Mouse (Mus musculus): ENCODE measurements at regions not wholly inside any gene's neighbourhood (a gene's known extent, or its start where the extent isn't known, plus 50 kb on each side); places are given as distances from the start of the nearest gene placed in this dataset.
A peak's percentile ranks its signal among the peaks of the same experiment; 100 is the strongest.

DNA sequence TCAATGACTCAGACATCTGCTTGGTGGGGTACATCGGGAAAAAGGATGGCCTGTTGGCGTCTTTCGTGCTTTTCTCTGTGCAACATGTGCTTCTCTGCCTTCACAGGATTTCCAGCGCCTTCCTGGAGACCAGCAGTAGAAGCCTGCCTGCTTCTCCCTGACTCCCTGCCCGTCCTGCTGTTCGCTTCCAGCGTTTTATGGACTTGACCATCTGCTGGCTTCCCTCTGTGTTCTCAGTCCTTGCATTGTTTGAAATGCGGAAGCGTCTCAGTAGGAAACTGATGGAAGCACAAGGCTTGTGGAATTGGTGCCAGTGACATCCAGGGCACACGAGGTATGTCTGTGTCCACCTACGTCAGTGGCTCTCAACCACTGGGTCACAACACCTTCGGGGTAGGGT is 143.7 kb downstream of the Trim33 start:
- H3K36me3 ChIP-seq (ENCODE audit: control insufficient read depth, insufficient read depth, low read length) = no peaks in the 10 kb centered on the region
- no peak overlapping the region for H3K27ac ChIP-seq (ENCODE audit: low read depth, low read length)
- 90% methylated on average over 12 of the region's 12 CpGs for WGBS
- no peak overlapping the region for H3K9ac ChIP-seq (ENCODE audit: low read length)
- H3K4me3 ChIP-seq (ENCODE audit: low read depth, low read length) = no peak overlapping the region
- no peaks in the 10 kb centered on the region for H3K27me3 ChIP-seq (ENCODE audit: control insufficient read depth, insufficient read depth, low read length)
- peaks cover 2% of the 10 kb centered on the region; the same call in 1 of the 2 replicates for H3K4me1 ChIP-seq (replicated peaks; ENCODE audit: control insufficient read depth, insufficient read depth, low read length)
- no peak for ATAC-seq (replicated peaks; ENCODE audit: low FRiP score)
- DNase-seq (ENCODE audit: low spot score) = no peak
- H3K9me3 ChIP-seq (ENCODE audit: control insufficient read depth, low read length) = no peaks in the 10 kb centered on the region
- no peak overlapping the region for H3K4me2 ChIP-seq (ENCODE audit: low read depth, low read length, severe bottlenecking)

DNA sequence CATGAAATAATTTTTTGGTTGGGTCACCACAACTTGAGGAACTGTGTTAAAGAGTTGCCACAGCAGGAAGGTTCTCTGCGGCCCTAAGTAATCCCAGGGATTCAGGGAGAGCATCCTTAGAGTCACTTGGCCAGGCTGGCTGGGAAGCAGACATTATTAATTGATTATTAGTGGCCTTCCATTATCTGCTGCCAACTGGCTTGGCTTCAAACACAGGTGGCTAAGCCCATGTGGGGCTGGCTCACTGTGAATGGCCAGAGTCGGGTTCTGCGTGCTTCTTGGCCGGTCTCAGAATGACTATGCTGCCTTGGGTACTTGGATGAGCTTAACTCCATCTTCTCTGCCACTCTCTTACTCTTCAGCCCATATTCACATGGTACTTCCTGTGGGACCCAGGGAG is 144.2 kb downstream of the Trim33 start:
- ATAC-seq (replicated peaks; ENCODE audit: low FRiP score) (no peak), DNase-seq (ENCODE audit: low spot score) (no peak)
- Histone ChIP-seq H3K9me3 (ENCODE audit: control insufficient read depth, low read length) (no peaks in the 10 kb centered on the region), H3K9ac (ENCODE audit: low read length) (no peak overlapping the region), H3K4me2 (ENCODE audit: low read depth, low read length, severe bottlenecking) (no peak overlapping the region), H3K4me1 (replicated peaks; ENCODE audit: control insufficient read depth, insufficient read depth, low read length) (peaks cover 2% of the 10 kb centered on the region; the same call in 1 of the 2 replicates), H3K4me3 (ENCODE audit: low read depth, low read length) (no peak overlapping the region), H3K27me3 (ENCODE audit: control insufficient read depth, insufficient read depth, low read length) (no peaks in the 10 kb centered on the region), H3K27ac (ENCODE audit: low read depth, low read length) (no peak overlapping the region), H3K36me3 (ENCODE audit: control insufficient read depth, insufficient read depth, low read length) (no peaks in the 10 kb centered on the region)
- WGBS = 92% methylated on average over 4 of the region's 4 CpGs

DNA sequence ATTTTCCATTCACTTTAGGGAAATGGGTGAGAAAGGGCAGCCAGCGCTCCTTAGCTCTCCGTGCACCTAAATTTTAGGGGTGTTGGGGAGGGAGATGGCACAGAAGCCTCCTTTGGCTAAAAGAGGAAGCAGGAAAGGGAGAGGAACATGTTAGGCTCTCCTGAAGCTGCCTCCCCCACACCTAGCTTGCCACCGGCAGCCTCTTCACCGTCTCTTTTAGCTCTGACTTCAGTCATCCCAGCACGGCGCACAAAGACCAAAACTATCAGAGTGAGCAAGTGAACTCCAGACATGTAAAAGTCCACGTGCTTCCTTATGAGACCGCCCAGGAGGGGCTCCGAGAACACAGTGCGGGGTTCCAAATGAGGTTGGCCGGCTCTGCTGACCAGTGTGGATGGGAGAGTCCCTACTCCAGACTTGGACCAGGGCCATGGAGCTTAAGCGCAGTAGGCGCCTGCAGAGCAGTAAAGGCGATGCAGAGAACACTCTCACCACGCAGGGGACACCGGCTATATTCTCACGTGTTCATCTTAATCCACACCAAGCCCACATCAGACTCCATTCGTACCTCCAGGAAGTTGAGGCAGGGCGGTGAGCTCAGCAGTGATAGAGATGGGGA is 146.8 kb downstream of the Trim33 start:
- WGBS = 91% methylated on average over 19 of the region's 19 CpGs
- no peak overlapping the region for H3K9ac ChIP-seq (ENCODE audit: low read length)
- no peaks in the 10 kb centered on the region; the same call in 1 of the 2 replicates for H3K4me1 ChIP-seq (replicated peaks; ENCODE audit: control insufficient read depth, insufficient read depth, low read length)
- DNase-seq (ENCODE audit: low spot score) (no peak), ATAC-seq (replicated peaks; ENCODE audit: low FRiP score) (no peak)
- no peak overlapping the region for H3K27ac ChIP-seq (ENCODE audit: low read depth, low read length)
- no peaks in the 10 kb centered on the region for H3K9me3 ChIP-seq (ENCODE audit: control insufficient read depth, low read length)
- no peaks in the 10 kb centered on the region for H3K27me3 ChIP-seq (ENCODE audit: control insufficient read depth, insufficient read depth, low read length)
- H3K4me3 ChIP-seq (ENCODE audit: low read depth, low read length) = no peak overlapping the region
- no peaks in the 10 kb centered on the region for H3K36me3 ChIP-seq (ENCODE audit: control insufficient read depth, insufficient read depth, low read length)
- no peak overlapping the region for H3K4me2 ChIP-seq (ENCODE audit: low read depth, low read length, severe bottlenecking)

DNA sequence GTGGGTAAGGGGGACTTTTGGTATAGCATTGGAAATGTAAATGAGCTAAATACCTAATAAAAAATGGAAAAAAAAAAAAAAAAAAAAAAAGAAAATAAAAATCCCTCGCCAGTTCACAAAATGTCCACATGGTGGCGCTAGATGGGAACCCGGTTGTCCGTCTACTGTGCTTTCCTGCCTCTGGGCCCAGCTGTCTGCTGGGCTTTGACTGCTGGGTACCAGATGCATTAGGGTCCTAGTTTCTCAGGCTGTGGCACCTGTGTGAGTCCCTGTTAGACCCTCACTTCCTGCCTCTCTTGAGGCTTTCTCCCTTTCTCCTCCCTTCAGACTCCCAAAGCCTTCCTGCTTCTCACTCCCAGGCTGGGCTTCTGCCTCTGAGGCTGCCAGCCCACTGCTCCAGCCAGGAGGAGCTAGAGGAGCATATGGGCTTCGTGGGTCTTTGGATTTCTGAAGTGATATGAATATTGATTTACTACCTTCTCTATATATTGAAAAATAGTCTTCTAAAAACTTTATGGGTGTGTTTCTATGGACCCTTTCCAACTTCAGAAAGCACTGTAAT is 145.7 kb upstream of the Syt6 start:
- no peak overlapping the region for H3K4me2 ChIP-seq (ENCODE audit: low read depth, low read length, severe bottlenecking)
- H3K4me3 ChIP-seq (ENCODE audit: low read depth, low read length) = no peak overlapping the region
- H3K9ac ChIP-seq (ENCODE audit: low read length) = no peak overlapping the region
- no peaks in the 10 kb centered on the region for H3K36me3 ChIP-seq (ENCODE audit: control insufficient read depth, insufficient read depth, low read length)
- ATAC-seq (replicated peaks; ENCODE audit: low FRiP score) (no peak), DNase-seq (ENCODE audit: low spot score) (no peak)
- H3K9me3 ChIP-seq (ENCODE audit: control insufficient read depth, low read length) = no peaks in the 10 kb centered on the region
- H3K27me3 ChIP-seq (ENCODE audit: control insufficient read depth, insufficient read depth, low read length) = no peaks in the 10 kb centered on the region
- WGBS = 20% methylated on average over 5 of the region's 5 CpGs
- H3K27ac ChIP-seq (ENCODE audit: low read depth, low read length) = no peak overlapping the region
- H3K4me1 ChIP-seq (replicated peaks; ENCODE audit: control insufficient read depth, insufficient read depth, low read length) = no peaks in the 10 kb centered on the region

DNA sequence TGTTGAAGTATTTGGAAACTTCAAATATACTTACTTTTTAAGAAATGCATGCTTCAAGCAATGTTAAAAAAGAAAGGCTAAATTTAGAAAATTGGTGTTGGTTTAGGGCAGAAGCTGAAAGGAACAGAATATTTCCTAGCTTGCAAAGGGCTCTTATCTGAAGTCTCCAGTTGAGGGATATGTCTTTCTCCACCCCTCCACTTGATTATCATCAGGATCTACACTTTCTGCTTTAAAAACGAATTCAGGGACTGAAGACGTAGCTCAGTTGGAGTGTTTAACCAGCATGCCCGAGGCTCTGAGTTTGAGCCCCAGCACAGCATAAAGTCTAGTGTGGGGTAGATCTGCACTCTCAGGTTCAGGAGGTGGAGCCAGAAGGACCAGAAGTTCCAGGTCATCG is 144.9 kb upstream of the Syt6 start:
- 80% methylated on average over 4 of the region's 4 CpGs for WGBS
- Histone ChIP-seq H3K9ac (ENCODE audit: low read length) (no peak overlapping the region), H3K9me3 (ENCODE audit: control insufficient read depth, low read length) (no peaks in the 10 kb centered on the region), H3K4me2 (ENCODE audit: low read depth, low read length, severe bottlenecking) (no peak overlapping the region), H3K27ac (ENCODE audit: low read depth, low read length) (no peak overlapping the region), H3K4me1 (replicated peaks; ENCODE audit: control insufficient read depth, insufficient read depth, low read length) (no peaks in the 10 kb centered on the region), H3K36me3 (ENCODE audit: control insufficient read depth, insufficient read depth, low read length) (no peaks in the 10 kb centered on the region), H3K27me3 (ENCODE audit: control insufficient read depth, insufficient read depth, low read length) (no peaks in the 10 kb centered on the region), H3K4me3 (ENCODE audit: low read depth, low read length) (no peak overlapping the region)
- DNase-seq (ENCODE audit: low spot score) (no peak), ATAC-seq (replicated peaks; ENCODE audit: low FRiP score) (no peak)

DNA sequence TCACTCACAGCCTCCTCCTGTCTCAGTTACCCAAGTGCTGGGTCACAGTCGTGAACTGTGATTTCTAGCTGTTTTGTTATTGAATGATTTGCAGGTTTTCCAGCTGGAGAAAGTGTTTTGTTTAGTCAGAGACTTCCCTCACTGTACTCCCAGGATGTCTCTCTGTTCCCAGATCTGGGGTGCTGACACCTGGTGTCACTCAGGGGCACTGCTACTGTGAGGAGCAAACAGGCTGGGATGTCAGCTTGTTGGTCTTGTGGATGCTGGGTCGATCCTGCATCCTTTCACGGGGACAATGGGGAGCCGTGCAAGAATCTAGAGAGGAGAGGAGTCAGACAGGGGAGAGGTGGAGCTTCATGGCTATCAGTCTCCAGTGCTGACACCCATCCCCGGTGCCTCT is 142.8 kb upstream of the Syt6 start:
- H3K27me3 ChIP-seq (ENCODE audit: control insufficient read depth, insufficient read depth, low read length) = no peaks in the 10 kb centered on the region
- no peak overlapping the region for H3K4me2 ChIP-seq (ENCODE audit: low read depth, low read length, severe bottlenecking)
- ATAC-seq (replicated peaks; ENCODE audit: low FRiP score) (no peak), DNase-seq (ENCODE audit: low spot score) (no peak)
- no peak overlapping the region for H3K9ac ChIP-seq (ENCODE audit: low read length)
- 49% methylated on average over 5 of the region's 5 CpGs for WGBS
- H3K27ac ChIP-seq (ENCODE audit: low read depth, low read length) = no peak overlapping the region
- H3K4me3 ChIP-seq (ENCODE audit: low read depth, low read length) = no peak overlapping the region
- no peaks in the 10 kb centered on the region for H3K36me3 ChIP-seq (ENCODE audit: control insufficient read depth, insufficient read depth, low read length)
- no peaks in the 10 kb centered on the region for H3K4me1 ChIP-seq (replicated peaks; ENCODE audit: control insufficient read depth, insufficient read depth, low read length)
- H3K9me3 ChIP-seq (ENCODE audit: control insufficient read depth, low read length) = no peaks in the 10 kb centered on the region

DNA sequence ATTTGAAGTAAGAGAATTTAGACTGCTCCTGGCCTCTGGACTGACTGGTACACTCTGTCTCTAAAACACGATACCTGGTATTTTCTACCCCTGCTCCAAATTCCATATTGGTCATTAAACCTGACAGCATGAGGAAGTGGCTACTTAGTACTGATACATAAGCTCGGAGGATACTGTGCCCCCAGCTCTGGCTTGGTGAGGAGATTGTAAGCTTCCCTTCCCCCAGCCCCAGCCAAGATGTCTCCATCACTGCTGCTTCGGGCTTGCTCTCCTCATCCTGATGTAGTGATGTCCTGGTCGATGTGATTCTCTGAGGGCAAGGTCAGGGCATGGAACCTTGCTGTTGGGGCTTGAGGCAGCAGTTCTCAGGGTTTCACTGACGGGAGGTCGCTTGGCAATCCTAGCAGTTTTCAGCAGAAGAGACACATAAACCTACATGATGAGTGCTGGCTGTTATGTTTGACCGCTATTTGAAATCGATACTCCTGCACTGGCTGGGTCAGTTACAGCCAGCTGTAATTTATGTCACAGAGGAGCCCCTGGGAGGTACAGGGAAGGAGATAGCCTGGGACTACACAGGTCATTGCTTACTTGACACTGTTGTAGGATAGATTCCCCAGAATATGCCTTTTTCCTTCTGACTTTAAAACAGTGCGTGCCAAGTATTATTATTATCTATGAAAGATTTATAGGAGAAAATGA is 138.0 kb upstream of the Syt6 start:
- ATAC-seq (replicated peaks; ENCODE audit: low FRiP score) = no peak

DNA sequence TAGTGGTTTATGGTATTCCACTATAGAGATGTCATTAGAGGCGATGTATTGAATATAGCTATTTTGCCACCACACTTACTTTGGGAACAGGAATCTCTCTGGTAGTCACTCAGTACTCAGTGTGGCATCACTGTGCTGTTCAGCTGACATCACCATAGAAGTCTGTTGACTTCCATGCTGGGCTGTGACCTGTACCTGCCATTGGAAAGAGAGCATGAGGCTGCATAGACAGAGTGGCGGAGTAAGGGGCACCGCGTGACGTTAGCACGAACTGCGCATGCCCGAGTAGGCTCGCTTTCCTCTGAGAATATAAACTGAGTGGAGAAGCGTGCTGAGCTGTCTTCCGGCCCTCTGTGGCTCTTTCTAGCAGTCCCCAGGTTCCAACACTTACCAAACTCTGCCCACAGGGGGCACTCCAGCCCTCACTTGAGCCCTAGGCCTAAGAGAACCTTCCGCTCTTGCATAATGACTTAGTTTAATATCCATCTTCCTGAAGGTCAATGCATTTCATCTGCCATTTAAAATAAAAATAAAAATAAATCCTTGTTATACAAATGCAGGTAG is 136.2 kb upstream of the Syt6 start:
- Histone ChIP-seq H3K4me3 (ENCODE audit: low read depth, low read length) (no peak overlapping the region), H3K36me3 (ENCODE audit: control insufficient read depth, insufficient read depth, low read length) (no peaks in the 10 kb centered on the region), H3K27me3 (ENCODE audit: control insufficient read depth, insufficient read depth, low read length) (no peaks in the 10 kb centered on the region), H3K4me1 (replicated peaks; ENCODE audit: control insufficient read depth, insufficient read depth, low read length) (no peaks in the 10 kb centered on the region), H3K4me2 (ENCODE audit: low read depth, low read length, severe bottlenecking) (no peak overlapping the region), H3K9me3 (ENCODE audit: control insufficient read depth, low read length) (no peaks in the 10 kb centered on the region), H3K27ac (ENCODE audit: low read depth, low read length) (no peak overlapping the region), H3K9ac (ENCODE audit: low read length) (no peak overlapping the region)
- DNase-seq (ENCODE audit: low spot score) (peak; percentile 74), ATAC-seq (replicated peaks; ENCODE audit: low FRiP score) (no peak)
- WGBS = 46% methylated on average over 12 of the region's 12 CpGs

More for the DNA sequence above, 138.0 kb upstream of the Syt6 start:
- 85% methylated on average over 9 of the region's 9 CpGs for WGBS
- H3K4me2 ChIP-seq (ENCODE audit: low read depth, low read length, severe bottlenecking) = no peak overlapping the region
- DNase-seq (ENCODE audit: low spot score) = no peak
- H3K9me3 ChIP-seq (ENCODE audit: control insufficient read depth, low read length) = no peaks in the 10 kb centered on the region
- H3K4me1 ChIP-seq (replicated peaks; ENCODE audit: control insufficient read depth, insufficient read depth, low read length) = no peaks in the 10 kb centered on the region
- H3K27me3 ChIP-seq (ENCODE audit: control insufficient read depth, insufficient read depth, low read length) = no peaks in the 10 kb centered on the region
- H3K4me3 ChIP-seq (ENCODE audit: low read depth, low read length) = no peak overlapping the region
- no peak overlapping the region for H3K27ac ChIP-seq (ENCODE audit: low read depth, low read length)
- no peak overlapping the region for H3K9ac ChIP-seq (ENCODE audit: low read length)
- H3K36me3 ChIP-seq (ENCODE audit: control insufficient read depth, insufficient read depth, low read length) = no peaks in the 10 kb centered on the region

Measured in forebrain, embryonic 11.5 days (tissue).